Mouse (Mus musculus): ENCODE results near the gene Myo1e. TPM values are rescaled to one million over a fixed set of nuclear protein-coding genes. Genes with fewer than 3 reads are reported as not detected.

Myo1e gene
- 5.3 and 6.1 TPM in 2 replicates for polyA plus RNA-seq (2015; fragmentation: Nextera tagmentation; extraction: Ambion mirVana)

- ATAC-seq (replicated peaks) = peak; percentile 96
- peak within 1 kb of the TSS; percentile 58 for H3K4me3 ChIP-seq
- peaks cover 14% of the 10 kb centered on the region for H3K4me1 ChIP-seq
- 0 out of 2 replicates have a peak, but pooled peaks cover 11% of the 10 kb centered on the region for H3K27me3 ChIP-seq (replicated peaks)
- H3K27ac ChIP-seq = peak within 1 kb of the TSS; percentile 71
- peak within 1 kb of the TSS; percentile 100 for H3K4me2 ChIP-seq
- H3K36me3 ChIP-seq (replicated peaks) = no peaks in the 10 kb centered on the region
- under 1% methylated on average over 43 of the region's 43 CpGs for WGBS
- no peaks in the 10 kb centered on the region for H3K9me3 ChIP-seq
- peak within 1 kb of the TSS; percentile 32 for H3K9ac ChIP-seq
Measured at GRCm38 (mm10) chr9:70207151-70207831, at the start of gene Myo1e. Myo1e (plus strand) TSS chr9:70207350.

GRCm38 (mm10) chr9:70160071-70160470 is 47.1 kb upstream of the Myo1e start:
- Histone ChIP-seq H3K9me3 (no peaks in the 10 kb centered on the region), H3K27ac (no peak overlapping the region), H3K27me3 (replicated peaks) (no peaks in the 10 kb centered on the region), H3K4me2 (no peak overlapping the region), H3K36me3 (replicated peaks) (no peaks in the 10 kb centered on the region), H3K4me3 (no peak overlapping the region), H3K9ac (no peak overlapping the region), H3K4me1 (no peaks in the 10 kb centered on the region)
- ATAC-seq (replicated peaks) = no peak
- WGBS = 86% methylated on average over 10 of the region's 10 CpGs

GRCm38 (mm10) chr9:70168973-70169372 is 38.2 kb upstream of the Myo1e start:
- H3K36me3 ChIP-seq (replicated peaks) = no peaks in the 10 kb centered on the region
- no peak overlapping the region for H3K9ac ChIP-seq
- H3K4me3 ChIP-seq = no peak overlapping the region
- WGBS = 86% methylated on average over 7 of the region's 7 CpGs
- no peak overlapping the region for H3K27ac ChIP-seq
- no peak overlapping the region for H3K4me2 ChIP-seq
- no peaks in the 10 kb centered on the region for H3K27me3 ChIP-seq (replicated peaks)
- no peaks in the 10 kb centered on the region for H3K9me3 ChIP-seq
- H3K4me1 ChIP-seq = peaks cover 1% of the 10 kb centered on the region; the same call in 1 of the 2 replicates
- ATAC-seq (replicated peaks) = no peak

- H3K27me3 ChIP-seq (replicated peaks) = no peaks in the 10 kb centered on the region
- no peak overlapping the region for H3K4me2 ChIP-seq
- peaks cover 16% of the 10 kb centered on the region for H3K4me1 ChIP-seq
- H3K4me3 ChIP-seq = no peak overlapping the region
- WGBS = 34% methylated on average over 4 of the region's 4 CpGs
- peak overlapping the region; percentile 53; the same call in 1 of the 2 replicates for H3K27ac ChIP-seq
- no peaks in the 10 kb centered on the region for H3K9me3 ChIP-seq
- ATAC-seq (replicated peaks) = no peak
- H3K36me3 ChIP-seq (replicated peaks) = no peaks in the 10 kb centered on the region
- H3K9ac ChIP-seq = no peak overlapping the region
Measured at GRCm38 (mm10) chr9:70174291-70174848, 32.8 kb upstream of the Myo1e start.

GRCm38 (mm10) chr9:70174896-70175295 is 32.3 kb upstream of the Myo1e start:
- H3K36me3 ChIP-seq (replicated peaks) = no peaks in the 10 kb centered on the region
- no peaks in the 10 kb centered on the region for H3K9me3 ChIP-seq
- 20% methylated on average over 6 of the region's 6 CpGs for WGBS
- H3K4me2 ChIP-seq = no peak overlapping the region
- ATAC-seq (replicated peaks) = no peak
- H3K27ac ChIP-seq = peak overlapping the region; percentile 53; the same call in 1 of the 2 replicates
- no peak overlapping the region for H3K4me3 ChIP-seq
- H3K4me1 ChIP-seq = peaks cover 16% of the 10 kb centered on the region
- H3K27me3 ChIP-seq (replicated peaks) = no peaks in the 10 kb centered on the region
- no peak overlapping the region for H3K9ac ChIP-seq

- H3K27me3 ChIP-seq (replicated peaks) = no peaks in the 10 kb centered on the region
- peaks cover 21% of the 10 kb centered on the region for H3K4me1 ChIP-seq
- no peak overlapping the region for H3K4me2 ChIP-seq
- H3K36me3 ChIP-seq (replicated peaks) = no peaks in the 10 kb centered on the region
- H3K27ac ChIP-seq = no peak overlapping the region
- no peaks in the 10 kb centered on the region for H3K9me3 ChIP-seq
- no peak overlapping the region for H3K4me3 ChIP-seq
- 92% methylated on average over 3 of the region's 3 CpGs for WGBS
- H3K9ac ChIP-seq = no peak overlapping the region
- no peak for ATAC-seq (replicated peaks)
Measured at GRCm38 (mm10) chr9:70176291-70176690, 30.9 kb upstream of the Myo1e start.

GRCm38 (mm10) chr9:70181719-70182118 is 25.4 kb upstream of the Myo1e start:
- Histone ChIP-seq H3K36me3 (replicated peaks) (no peaks in the 10 kb centered on the region), H3K9ac (no peak overlapping the region), H3K4me2 (no peak overlapping the region), H3K4me3 (no peak overlapping the region), H3K9me3 (no peaks in the 10 kb centered on the region), H3K27me3 (replicated peaks) (no peaks in the 10 kb centered on the region), H3K27ac (peak overlapping the region; percentile 77), H3K4me1 (peaks cover 8% of the 10 kb centered on the region)
- peak; percentile 84; the same call in 1 of the 2 replicates for ATAC-seq (replicated peaks)
- 32% methylated on average over 12 of the region's 12 CpGs for whole genome bisulfite sequencing

- H3K27ac ChIP-seq = no peak overlapping the region
- WGBS = 48% methylated on average over 7 of the region's 7 CpGs
- ATAC-seq (replicated peaks) = no peak
- H3K4me3 ChIP-seq = no peak overlapping the region
- H3K9ac ChIP-seq = no peak overlapping the region
- H3K4me1 ChIP-seq = peaks cover 8% of the 10 kb centered on the region
- no peaks in the 10 kb centered on the region for H3K36me3 ChIP-seq (replicated peaks)
- no peaks in the 10 kb centered on the region for H3K9me3 ChIP-seq
- no peaks in the 10 kb centered on the region for H3K27me3 ChIP-seq (replicated peaks)
- H3K4me2 ChIP-seq = no peak overlapping the region
Measured at GRCm38 (mm10) chr9:70182639-70183038, 24.5 kb upstream of the Myo1e start.

GRCm38 (mm10) chr9:70192336-70192735 is 14.8 kb upstream of the Myo1e start:
- Histone ChIP-seq H3K4me1 (no peaks in the 10 kb centered on the region), H3K27ac (no peak overlapping the region), H3K4me2 (no peak overlapping the region), H3K36me3 (replicated peaks) (no peaks in the 10 kb centered on the region), H3K27me3 (replicated peaks) (no peaks in the 10 kb centered on the region), H3K4me3 (no peak overlapping the region), H3K9me3 (no peaks in the 10 kb centered on the region), H3K9ac (no peak overlapping the region)
- ATAC-seq (replicated peaks) = no peak
- WGBS = 83% methylated on average over 5 of the region's 5 CpGs

GRCm38 (mm10) chr9:70194622-70195021 is 12.5 kb upstream of the Myo1e start:
- Histone ChIP-seq H3K4me3 (no peak overlapping the region), H3K27me3 (replicated peaks) (no peaks in the 10 kb centered on the region), H3K27ac (no peak overlapping the region), H3K4me2 (no peak overlapping the region), H3K4me1 (no peaks in the 10 kb centered on the region), H3K36me3 (replicated peaks) (no peaks in the 10 kb centered on the region), H3K9me3 (no peaks in the 10 kb centered on the region), H3K9ac (no peak overlapping the region)
- no peak for ATAC-seq (replicated peaks)
- 84% methylated on average over 11 of the region's 11 CpGs for WGBS

GRCm38 (mm10) chr9:70196956-70197659 is 10.0 kb upstream of the Myo1e start:
- H3K27me3 ChIP-seq (replicated peaks) = no peaks in the 10 kb centered on the region
- 75% methylated on average over 15 of the region's 15 CpGs for WGBS
- no peak overlapping the region for H3K9ac ChIP-seq
- no peaks in the 10 kb centered on the region for H3K4me1 ChIP-seq
- ATAC-seq (replicated peaks) = no peak
- no peak overlapping the region for H3K4me3 ChIP-seq
- no peak overlapping the region for H3K4me2 ChIP-seq
- H3K9me3 ChIP-seq = no peaks in the 10 kb centered on the region
- H3K27ac ChIP-seq = no peak overlapping the region
- H3K36me3 ChIP-seq (replicated peaks) = no peaks in the 10 kb centered on the region

- Histone ChIP-seq H3K4me1 (no peaks in the 10 kb centered on the region), H3K9ac (no peak overlapping the region), H3K4me3 (no peak overlapping the region), H3K9me3 (no peaks in the 10 kb centered on the region), H3K4me2 (no peak overlapping the region), H3K27ac (no peak overlapping the region), H3K27me3 (replicated peaks) (no peaks in the 10 kb centered on the region), H3K36me3 (replicated peaks) (no peaks in the 10 kb centered on the region)
- 92% methylated on average over 8 of the region's 8 CpGs for WGBS
- ATAC-seq (replicated peaks) = no peak
Measured at GRCm38 (mm10) chr9:70197992-70198391, 9.2 kb upstream of the Myo1e start.

All from midbrain, embryonic 15.5 days (tissue).